Comparison of ENCODE assay signal across 35 mouse cellular contexts in genomic region chr16:46557281-46557680, GRCm38 (mm10). TPM values are rescaled to one million over a fixed set of nuclear protein-coding genes. Genes with fewer than 3 reads are reported as not detected.
"Had no signal": no experiment of that assay in that cellular context is flagged by ENCODE, and none has a peak within 500 bp of the region (broad histone marks: within the 10 kb centered on the region; RNA-seq: fewer than 3 reads in every experiment).

No protein-coding gene starts in this region.

- H3K27ac ChIP-seq: heart, embryonic 10.5 days; heart, embryonic 13.5 days; heart, embryonic 15.5 days; hindbrain, embryonic 10.5 days; hindbrain, embryonic 12.5 days; hindbrain, embryonic 13.5 days; hindbrain, embryonic 14.5 days; hindbrain, embryonic 15.5 days; hindbrain, postnatal 0 days; intestine, embryonic 15.5 days; kidney, embryonic 15.5 days; kidney, postnatal 0 days; layer of hippocampus, adult 2 months had no signal

- H3K9me3 ChIP-seq: heart, embryonic 10.5 days; heart, embryonic 12.5 days; heart, embryonic 13.5 days; heart, embryonic 15.5 days; hindbrain, embryonic 10.5 days; hindbrain, embryonic 12.5 days; hindbrain, embryonic 13.5 days; hindbrain, embryonic 15.5 days; intestine, embryonic 15.5 days; kidney, embryonic 15.5 days had no signal

- H3K4me1 ChIP-seq: heart, embryonic 10.5 days; heart, embryonic 12.5 days; heart, embryonic 13.5 days; heart, embryonic 15.5 days; hindbrain, embryonic 10.5 days; hindbrain, embryonic 12.5 days; hindbrain, embryonic 13.5 days; hindbrain, embryonic 15.5 days; intestine, embryonic 15.5 days; kidney, embryonic 15.5 days had no signal

- H3K9ac ChIP-seq: heart, embryonic 12.5 days; heart, embryonic 13.5 days; heart, embryonic 15.5 days; hindbrain, embryonic 12.5 days; hindbrain, embryonic 13.5 days; hindbrain, embryonic 14.5 days; hindbrain, embryonic 15.5 days; intestine, embryonic 15.5 days; kidney, embryonic 15.5 days had no signal

- H3K4me2 ChIP-seq: heart, embryonic 11.5 days; heart, embryonic 12.5 days; heart, embryonic 13.5 days; heart, embryonic 15.5 days; hindbrain, embryonic 12.5 days; hindbrain, embryonic 13.5 days; hindbrain, embryonic 14.5 days; hindbrain, embryonic 15.5 days; intestine, embryonic 15.5 days; kidney, embryonic 15.5 days had no signal

- H3K27me3 ChIP-seq: heart, embryonic 12.5 days; heart, embryonic 13.5 days; heart, embryonic 15.5 days; hindbrain, embryonic 12.5 days; hindbrain, embryonic 13.5 days; hindbrain, embryonic 15.5 days; intestine, embryonic 15.5 days; kidney, embryonic 15.5 days had no signal

- DNase-seq: heart, postnatal 10 days; heart, postnatal 14 days; heart, postnatal 36 days; heart, postnatal 4 days; kidney, adult 11 months; kidney, adult 18-20 months; kidney, adult 2 months; kidney, adult 8-10 months; kidney, adult 9 months; kidney, postnatal 10 days; kidney, postnatal 14 days; kidney, postnatal 25 days; kidney, postnatal 36 days; kidney, postnatal 4 days; layer of hippocampus, adult 9-11 months; layer of hippocampus, postnatal 36 days had no signal

- H3K4me3 ChIP-seq: heart, embryonic 10.5 days; heart, embryonic 12.5 days; heart, embryonic 13.5 days; heart, embryonic 15.5 days; hindbrain, embryonic 10.5 days; hindbrain, embryonic 12.5 days; hindbrain, embryonic 13.5 days; hindbrain, embryonic 15.5 days; intestine, embryonic 15.5 days; kidney, embryonic 15.5 days; layer of hippocampus, adult 2 months had no signal

- H3K36me3 ChIP-seq: heart, embryonic 10.5 days; heart, embryonic 12.5 days; heart, embryonic 13.5 days; heart, embryonic 15.5 days; hindbrain, embryonic 10.5 days; hindbrain, embryonic 12.5 days; hindbrain, embryonic 13.5 days; hindbrain, embryonic 15.5 days; intestine, embryonic 15.5 days; kidney, embryonic 15.5 days had no signal

- ATAC-seq: hindbrain, embryonic 16.5 days; hindbrain, postnatal 0 days; inflammation-experienced regulatory T-cells, adult 6 months; intestine, embryonic 15.5 days; intestine, embryonic 16.5 days; intestine, postnatal 0 days had no signal

RNA-seq across cellular contexts. Expression of gene Nectin3, which starts 59.0 kb away (rescaled TPM):
- polyA plus RNA-seq: inflammation-experienced regulatory T-cells, adult 6 months had no signal
